ENCODE assay signal across 24 mouse cellular contexts in genomic region chr5:122477492-122477891, GRCm38 (mm10).
"Had no signal": no experiment of that assay in that cellular context is flagged by ENCODE, and none has a peak within 500 bp of the region (broad histone marks: within the 10 kb centered on the region; RNA-seq: fewer than 3 reads in every experiment).

No protein-coding gene starts in this region.

- H3K4me2 ChIP-seq: heart, embryonic 13.5 days; heart, embryonic 15.5 days; hindbrain, embryonic 12.5 days; hindbrain, embryonic 14.5 days; intestine, embryonic 15.5 days; limb, embryonic 13.5 days; limb, embryonic 15.5 days; liver, embryonic 12.5 days had no signal

- ATAC-seq: forebrain, embryonic 16.5 days; hindbrain, embryonic 16.5 days; inflammation-experienced regulatory T-cells, adult 6 months; intestine, embryonic 15.5 days; intestine, postnatal 0 days; liver, embryonic 12.5 days had no signal

- DNase-seq: gastrocnemius, adult 2 months; gastrocnemius, postnatal 10 days; gastrocnemius, postnatal 25 days; heart, postnatal 10 days; heart, postnatal 4 days; kidney, adult 8-10 months; kidney, postnatal 4 days; lung, adult 18-20 months had no signal

- H3K9ac ChIP-seq: heart, embryonic 13.5 days; heart, embryonic 15.5 days; hindbrain, embryonic 12.5 days; hindbrain, embryonic 14.5 days; intestine, embryonic 15.5 days; limb, embryonic 13.5 days; limb, embryonic 15.5 days; liver, embryonic 12.5 days; liver, embryonic 14.5 days had no signal

- H3K27ac ChIP-seq: gastrocnemius, adult 2 months; heart, embryonic 13.5 days; heart, embryonic 15.5 days; hindbrain, embryonic 10.5 days; hindbrain, embryonic 12.5 days; hindbrain, embryonic 14.5 days; intestine, embryonic 15.5 days; layer of hippocampus, adult 2 months; left cerebral cortex, adult 2 months; limb, embryonic 13.5 days; limb, embryonic 15.5 days; liver, embryonic 12.5 days; liver, embryonic 14.5 days had no signal

- H3K27me3 ChIP-seq: heart, embryonic 13.5 days; heart, embryonic 15.5 days; hindbrain, embryonic 12.5 days; intestine, embryonic 15.5 days; limb, embryonic 13.5 days; limb, embryonic 15.5 days; liver, embryonic 12.5 days had no signal

- H3K4me1 ChIP-seq: hindbrain, embryonic 10.5 days; hindbrain, embryonic 12.5 days; intestine, embryonic 15.5 days; limb, embryonic 15.5 days; liver, embryonic 12.5 days had no signal

- H3K9me3 ChIP-seq: heart, embryonic 13.5 days; heart, embryonic 15.5 days; hindbrain, embryonic 10.5 days; hindbrain, embryonic 12.5 days; intestine, embryonic 15.5 days; limb, embryonic 13.5 days; limb, embryonic 15.5 days; liver, embryonic 12.5 days had no signal

- H3K4me3 ChIP-seq: gastrocnemius, adult 2 months; heart, embryonic 13.5 days; heart, embryonic 15.5 days; hindbrain, embryonic 10.5 days; hindbrain, embryonic 12.5 days; intestine, embryonic 15.5 days; layer of hippocampus, adult 2 months; left cerebral cortex, adult 2 months; limb, embryonic 13.5 days; limb, embryonic 15.5 days; liver, embryonic 12.5 days had no signal
